Mouse (Mus musculus) CH12.LX (cell line): ENCODE data around the gene Rrad. TPM values are rescaled to one million over a fixed set of nuclear protein-coding genes. Genes with fewer than 3 reads are reported as not detected.

Experiments used
- polyA plus RNA-seq: library from polyadenylated mRNA; unstranded; fragments of >175 nt; gene quantifications from 2 replicates; pipeline ENCODE4 v1.2.1, GENCODE M21; 2012; ENCODE audit warnings: low read depth; ENCODE audit not compliant: insufficient read length
- total RNA-seq, 2 experiments: library from RNA; depleted of rRNA; stranded (reverse); fragments of 300-350 nt in 1 of 2; fragments of >200 nt in 1 of 2; gene quantifications; 2 replicates each; pipeline ENCODE4 v1.2.3; 2012 to 2014

Rrad gene
- total and polyA plus RNA-seq, 3 experiments: 30.9 to 32.3 (median 31.7) TPM

Other genes with a start within 250 kb of the Rrad start
- gene Cmtm4, start 235.5 kb downstream of the Rrad start, total RNA-seq (2012; rRNA removed): 2.3 and 2.7 TPM in 2 replicates
- gene Cmtm4, start 235.5 kb downstream of the Rrad start, total RNA-seq (2014; rRNA removed): 2.5 and 2.6 TPM in 2 replicates
- 2.6 and 3.0 TPM in 2 replicates for gene Cmtm4, start 235.5 kb downstream of the Rrad start, polyA plus RNA-seq
- gene Dync1li2, start 188.3 kb downstream of the Rrad start, total RNA-seq (2012; rRNA removed): 12.7 and 15.8 TPM in 2 replicates
- 14.3 and 17.7 TPM in 2 replicates for gene Dync1li2, start 188.3 kb downstream of the Rrad start, total RNA-seq (2014; rRNA removed)
- gene Dync1li2, start 188.3 kb downstream of the Rrad start, polyA plus RNA-seq: 22.8 and 30.4 TPM in 2 replicates
- gene Terb1, start 121.4 kb downstream of the Rrad start, total RNA-seq (2012; rRNA removed): not detected in 2 replicates
- gene Terb1, start 121.4 kb downstream of the Rrad start, total RNA-seq (2014; rRNA removed): not detected in 2 replicates
- gene Terb1, start 121.4 kb downstream of the Rrad start, polyA plus RNA-seq: not detected in 2 replicates
- gene Nae1, start 96.7 kb downstream of the Rrad start, total RNA-seq (2012; rRNA removed): 26.0 and 34.5 TPM in 2 replicates
- 95.0 and 113 TPM in 2 replicates for gene Nae1, start 96.7 kb downstream of the Rrad start, total RNA-seq (2014; rRNA removed)
- 33.6 and 36.5 TPM in 2 replicates for gene Nae1, start 96.7 kb downstream of the Rrad start, polyA plus RNA-seq
- gene Car7, start 96.6 kb downstream of the Rrad start, total RNA-seq (2012; rRNA removed): 0.85 and 0.88 TPM in 2 replicates
- gene Car7, start 96.6 kb downstream of the Rrad start, total RNA-seq (2014; rRNA removed): 0.62 and 0.92 TPM in 2 replicates
- 1.2 and 1.3 TPM in 2 replicates for gene Car7, start 96.6 kb downstream of the Rrad start, polyA plus RNA-seq
- 8.7 and 11.9 TPM in 2 replicates for gene Pdp2, start 39.9 kb downstream of the Rrad start, total RNA-seq (2012; rRNA removed)
- gene Pdp2, start 39.9 kb downstream of the Rrad start, total RNA-seq (2014; rRNA removed): 6.9 and 7.6 TPM in 2 replicates
- 8.3 and 9.6 TPM in 2 replicates for gene Pdp2, start 39.9 kb downstream of the Rrad start, polyA plus RNA-seq
- gene Cdh16, start 6.9 kb downstream of the Rrad start, total RNA-seq (2012; rRNA removed): not detected in 2 replicates
- not detected in 2 replicates for gene Cdh16, start 6.9 kb downstream of the Rrad start, total RNA-seq (2014; rRNA removed)
- not detected in 2 replicates for gene Cdh16, start 6.9 kb downstream of the Rrad start, polyA plus RNA-seq
- 76.4 and 81.1 TPM in 2 replicates for gene Ciao2b, start 10.6 kb upstream of the Rrad start, total RNA-seq (2012; rRNA removed)
- 72.2 and 74.4 TPM in 2 replicates for gene Ciao2b, start 10.6 kb upstream of the Rrad start, total RNA-seq (2014; rRNA removed)
- gene Ciao2b, start 10.6 kb upstream of the Rrad start, polyA plus RNA-seq: 75.8 and 76.4 TPM in 2 replicates
- not detected in 2 replicates for gene Ces2a, start 102.7 kb upstream of the Rrad start, total RNA-seq (2012; rRNA removed)
- gene Ces2a, start 102.7 kb upstream of the Rrad start, total RNA-seq (2014; rRNA removed): not detected in 2 replicates
- not detected in 2 replicates for gene Ces2a, start 102.7 kb upstream of the Rrad start, polyA plus RNA-seq
- gene Ces2b, start 200.2 kb upstream of the Rrad start, total RNA-seq (2012; rRNA removed): not detected in 2 replicates
- gene Ces2b, start 200.2 kb upstream of the Rrad start, total RNA-seq (2014; rRNA removed): 0.11 TPM in 1 of 2 replicates, not detected in the other
- not detected in 2 replicates for gene Ces2b, start 200.2 kb upstream of the Rrad start, polyA plus RNA-seq
- 5.7 and 6.2 TPM in 2 replicates for gene Ces2c, start 215.7 kb upstream of the Rrad start, total RNA-seq (2012; rRNA removed)
- gene Ces2c, start 215.7 kb upstream of the Rrad start, total RNA-seq (2014; rRNA removed): 15.6 and 16.7 TPM in 2 replicates
- gene Ces2c, start 215.7 kb upstream of the Rrad start, polyA plus RNA-seq: 65.5 and 67.4 TPM in 2 replicates